Mouse (Mus musculus): ENCODE results near the gene Gucy1b1.
A peak's percentile ranks its signal among the peaks of the same experiment; 100 is the strongest.

Gene Gucy1b1

DNA sequence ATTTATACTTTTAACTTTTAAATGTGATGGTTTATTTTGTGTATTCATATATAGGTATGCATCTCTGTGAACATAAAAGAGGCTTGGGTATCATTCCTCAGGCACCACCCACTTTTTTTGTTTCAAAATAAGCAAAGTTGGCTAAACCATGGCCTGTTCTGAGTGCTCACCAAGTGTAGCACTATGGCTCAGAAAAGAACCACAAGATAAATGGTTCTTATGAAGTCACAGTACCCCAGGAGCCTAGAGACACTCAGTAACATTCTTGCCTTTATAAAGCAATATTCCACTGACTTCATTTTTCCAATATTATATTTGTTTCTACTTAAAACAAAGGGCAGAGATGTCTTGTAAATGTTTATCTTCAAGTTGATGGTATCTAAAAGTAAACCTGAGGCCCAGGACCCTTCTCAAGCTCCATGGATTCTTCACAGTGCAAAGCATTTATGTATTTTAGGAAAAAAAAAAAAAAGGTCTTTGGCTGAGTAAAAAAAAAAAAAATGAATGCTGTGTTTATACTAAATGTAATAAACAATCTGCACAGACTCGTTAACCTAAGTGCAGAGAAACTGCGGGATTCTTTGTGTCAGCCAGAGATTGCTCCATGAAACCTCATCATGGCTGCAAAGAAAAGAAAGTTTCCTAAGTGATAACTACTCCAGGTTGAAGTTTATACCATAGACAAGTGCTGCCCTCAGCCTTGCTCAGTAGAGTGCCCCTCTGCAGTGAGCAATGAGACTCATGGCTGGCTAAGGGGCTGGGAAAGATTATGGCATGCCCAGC lies 38.0 kb downstream of the Gucy1b1 start:
- no peak for DNase-seq (ENCODE audit: low read depth, low spot score)

DNA sequence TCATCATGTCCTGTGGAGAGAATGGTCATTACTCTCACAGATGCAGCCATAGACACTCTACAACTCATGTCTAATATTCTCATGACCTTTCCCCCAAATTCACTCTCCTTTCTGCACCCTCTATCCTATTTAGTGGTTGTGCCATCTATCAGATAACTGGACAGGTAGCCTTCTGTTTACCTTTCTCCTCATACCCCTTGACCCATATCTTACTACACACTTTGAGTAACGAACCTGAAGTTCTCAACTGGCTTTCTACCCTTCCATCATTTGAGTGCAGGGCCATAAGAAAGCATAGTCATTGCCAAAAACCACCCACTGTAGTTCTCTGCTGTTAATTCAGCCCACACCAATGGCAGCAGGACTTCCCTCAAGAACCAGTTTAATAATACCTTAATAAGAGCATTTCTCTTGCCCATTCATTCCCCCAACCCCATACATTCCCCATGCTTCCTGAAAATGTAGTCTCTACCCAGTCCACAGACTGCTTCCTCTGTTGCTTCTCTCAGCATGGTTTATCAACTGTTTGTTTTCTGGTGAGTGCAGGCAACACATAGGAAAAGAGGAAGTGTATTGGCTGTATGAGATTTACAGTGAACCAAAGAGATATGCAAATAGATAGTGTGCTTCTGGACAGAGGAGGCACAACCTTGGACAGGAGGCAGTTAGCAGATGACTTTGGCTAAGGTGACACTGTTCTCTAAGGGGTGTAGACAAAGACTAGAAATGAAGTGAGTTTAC lies 44.3 kb downstream of the Gucy1b1 start:
- no peak for DNase-seq (ENCODE audit: low read depth, low spot score)

DNA sequence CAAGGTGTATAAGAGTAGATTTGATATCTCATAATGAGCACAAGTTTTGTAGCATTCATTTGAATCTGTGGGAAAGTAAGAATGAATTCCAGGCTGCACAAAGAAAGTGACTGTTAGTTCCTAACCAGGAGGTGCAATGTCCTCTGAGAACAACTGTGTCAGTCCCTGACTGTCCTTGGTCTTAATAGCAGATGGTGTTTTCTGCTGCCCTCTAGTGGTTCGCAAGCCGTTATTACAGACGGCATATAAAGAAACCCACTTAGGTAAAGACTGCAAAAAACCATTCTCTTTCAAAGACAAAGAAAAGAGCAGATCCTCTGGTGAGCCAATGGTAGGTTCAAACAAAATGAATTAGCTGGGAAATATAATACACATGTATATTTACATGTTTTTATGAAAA lies 45.3 kb downstream of the Gucy1b1 start:
- peak; percentile 74 for DNase-seq (ENCODE audit: low read depth, low spot score)

DNA sequence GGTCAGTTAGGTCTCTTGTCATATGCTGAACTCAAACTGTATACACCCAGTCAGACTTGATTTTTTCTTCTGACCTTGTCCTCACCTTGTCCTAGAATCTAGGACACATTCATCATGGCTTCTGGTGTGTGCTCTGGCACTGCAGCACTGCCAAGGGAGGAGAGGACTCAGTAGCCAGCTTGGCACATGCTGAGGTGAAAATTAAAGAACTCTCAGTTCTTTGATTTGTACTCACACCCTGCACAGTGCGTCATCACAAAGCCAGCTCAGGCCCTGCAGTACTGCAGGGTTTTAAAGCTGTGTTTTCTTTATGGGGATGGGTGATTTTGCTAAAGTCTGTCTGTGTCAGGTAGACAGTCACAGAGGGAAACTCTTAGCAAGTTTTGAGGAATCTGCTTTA lies 47.2 kb downstream of the Gucy1b1 start:
- no peak for DNase-seq (ENCODE audit: low read depth, low spot score)

DNA sequence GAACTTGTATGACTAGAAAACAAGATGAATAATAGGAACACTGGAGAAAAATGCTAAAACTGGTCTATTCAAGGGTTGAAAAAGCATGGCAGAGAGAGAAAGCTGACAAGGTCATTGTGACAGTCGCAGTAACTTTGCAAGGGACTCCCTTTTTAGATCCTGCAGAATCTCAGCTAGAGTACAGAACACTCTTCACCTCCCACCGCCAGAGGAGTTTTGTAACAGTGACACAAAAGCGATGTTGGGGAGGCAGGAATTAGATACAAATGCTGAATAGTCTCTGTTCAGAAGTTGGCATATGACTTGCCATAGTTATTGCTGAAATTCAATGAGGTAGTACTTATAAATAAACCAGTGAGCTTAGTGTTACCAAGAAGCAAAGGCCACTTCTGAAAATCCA lies 51.4 kb downstream of the Gucy1b1 start:
- DNase-seq (ENCODE audit: low read depth, low spot score): no peak

DNA sequence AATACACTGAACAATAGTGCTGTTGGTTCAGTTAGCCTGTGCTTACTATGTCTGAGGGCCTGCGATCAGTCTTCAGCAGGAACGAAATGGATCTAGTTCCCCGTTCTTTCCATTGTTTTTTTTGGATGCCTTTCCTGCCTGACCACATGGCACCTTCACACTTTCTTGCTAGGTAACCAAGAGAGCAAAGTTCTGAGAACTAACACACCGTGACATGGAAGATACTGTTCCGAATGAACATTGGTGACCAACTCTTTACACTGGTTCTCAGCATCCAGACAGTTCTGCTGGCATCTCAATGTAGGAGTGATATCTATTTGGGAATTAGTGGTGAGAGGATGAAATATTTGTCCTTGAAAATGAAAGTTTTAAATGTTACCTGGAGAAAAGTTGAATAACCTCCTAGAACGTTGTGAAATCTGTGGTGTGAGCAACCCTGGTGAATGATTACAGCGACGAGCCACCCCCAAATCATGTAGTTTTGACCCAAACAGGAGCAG lies 52.0 kb downstream of the Gucy1b1 start:
- DNase-seq (ENCODE audit: low read depth, low spot score): no peak

DNA sequence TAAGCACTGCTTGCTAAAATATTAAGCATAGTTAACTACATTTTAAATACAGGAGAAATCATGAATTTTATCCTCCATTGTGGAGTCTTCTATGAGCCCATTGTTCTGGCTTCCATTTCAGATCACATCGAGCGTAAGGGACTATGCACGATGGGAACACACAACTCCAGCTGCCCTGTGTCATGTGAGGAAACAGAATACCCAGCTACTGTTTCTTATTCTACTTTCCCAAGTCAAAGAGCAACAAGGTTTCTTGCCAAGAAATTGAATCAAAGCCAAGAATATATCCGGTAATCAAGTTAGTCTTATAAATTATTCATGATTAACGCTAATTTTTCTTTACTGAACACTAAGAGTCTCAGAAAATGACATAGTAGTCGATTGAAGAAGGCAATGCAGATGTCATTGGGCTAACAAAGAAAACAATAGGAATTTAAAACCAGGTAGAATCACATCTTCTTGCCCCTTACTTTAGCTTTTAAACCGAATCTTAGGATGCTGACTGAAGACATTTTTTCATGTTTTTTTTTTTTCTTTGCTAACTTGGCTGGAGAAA lies 60.3 kb downstream of the Gucy1b1 start:
- DNase-seq (ENCODE audit: low read depth, low spot score): no peak

DNA sequence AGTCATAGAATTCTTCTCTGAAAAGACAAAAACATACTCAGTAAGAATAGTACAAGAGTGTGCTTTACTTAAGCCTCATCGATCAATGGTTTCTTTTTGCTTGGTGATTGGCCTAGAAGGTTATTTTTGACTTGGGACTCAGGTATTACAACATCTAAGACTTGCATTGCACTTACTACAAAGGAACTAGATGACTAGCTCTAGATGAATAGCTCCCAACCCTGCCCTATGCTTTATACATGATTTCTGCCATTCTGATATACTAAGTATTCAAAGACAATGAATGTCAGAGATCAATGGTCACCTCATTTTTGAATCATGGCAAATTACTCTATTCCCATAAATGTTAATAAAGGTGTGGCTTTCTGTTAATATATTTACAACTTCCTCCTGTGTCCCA lies 67.5 kb downstream of the Gucy1b1 start:
- DNase-seq (ENCODE audit: low read depth, low spot score): no peak

DNA sequence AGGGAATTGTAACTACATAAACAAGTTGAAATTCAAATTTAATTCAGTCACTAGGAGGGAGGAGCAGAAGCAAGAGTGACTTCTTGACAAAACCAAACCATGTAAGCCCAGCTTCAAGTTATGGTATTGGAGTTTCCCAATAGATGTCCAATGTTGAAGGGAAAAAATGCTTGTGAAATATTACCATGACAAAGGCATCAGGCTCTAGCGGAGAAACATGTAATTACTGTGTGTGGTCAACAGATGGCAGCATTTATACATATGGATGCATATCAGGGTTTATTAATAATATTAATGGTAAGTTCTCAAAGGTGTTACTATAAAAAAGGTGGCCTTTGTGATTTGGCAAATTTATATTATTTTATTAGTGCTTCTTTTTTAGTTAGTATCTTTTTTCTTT lies 78.5 kb downstream of the Gucy1b1 start:
- DNase-seq (ENCODE audit: low read depth, low spot score): peak; percentile 52

DNA sequence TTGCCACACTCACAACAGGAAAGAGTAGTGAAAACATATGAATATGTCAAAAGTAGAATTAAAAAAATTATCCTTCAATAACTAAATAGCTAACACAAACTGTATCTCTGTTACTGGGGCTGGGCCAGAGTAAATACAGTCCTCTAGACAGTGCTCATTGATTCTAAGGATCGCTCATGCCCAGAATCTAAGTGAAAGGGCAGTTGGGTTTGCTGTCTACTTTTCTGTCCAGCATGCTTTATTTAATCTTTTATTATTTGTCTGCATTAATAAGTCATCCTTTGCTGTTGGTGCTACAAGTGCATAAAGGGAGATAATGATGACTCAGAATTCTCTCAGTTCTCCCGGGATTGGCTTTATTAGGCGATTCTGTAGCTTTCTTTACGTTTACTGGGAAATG lies 79.1 kb downstream of the Gucy1b1 start:
- DNase-seq (ENCODE audit: low read depth, low spot score): no peak

DNA sequence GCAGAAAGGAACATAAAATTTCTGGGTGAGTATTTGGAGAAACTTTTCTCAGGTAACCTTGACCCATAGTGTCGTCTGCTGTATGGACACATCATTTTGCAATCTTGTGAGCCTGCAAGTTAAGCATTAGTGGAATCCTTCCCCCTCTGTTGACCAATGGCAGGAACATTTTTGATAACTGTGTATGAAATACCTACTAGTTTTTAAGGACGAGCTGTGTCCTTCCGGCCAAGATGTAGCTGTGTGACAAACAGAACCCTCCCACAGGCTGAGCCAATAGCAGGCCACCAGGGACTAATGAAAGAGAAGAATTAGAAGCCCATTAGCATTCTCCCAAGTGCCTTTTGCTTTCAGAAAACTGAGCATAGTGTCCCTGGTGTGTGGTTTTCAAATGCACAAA lies 84.0 kb downstream of the Gucy1b1 start:
- DNase-seq (ENCODE audit: low read depth, low spot score): no peak

DNA sequence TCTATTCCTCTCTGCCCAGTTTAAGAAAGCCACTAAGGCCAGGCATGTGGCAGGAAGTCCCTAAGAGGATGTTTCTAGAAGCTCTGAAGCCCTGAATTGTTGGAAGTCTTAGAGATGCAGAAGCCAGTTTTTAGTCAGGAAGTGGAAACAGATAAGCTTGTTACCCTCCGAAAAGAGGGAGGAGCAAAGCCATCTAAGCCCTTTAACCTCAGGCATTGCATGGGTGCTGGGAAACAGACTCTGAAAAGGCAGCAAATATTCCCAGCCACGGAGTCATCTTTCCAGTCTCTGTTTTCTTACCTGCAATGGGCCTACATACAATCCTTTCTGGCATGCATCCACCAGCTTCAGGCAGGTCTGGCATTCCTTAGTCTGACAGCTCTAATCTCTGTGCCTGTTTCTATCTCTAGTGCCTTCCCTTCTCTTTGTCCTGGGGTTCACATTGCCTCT lies 84.8 kb downstream of the Gucy1b1 start:
- DNase-seq (ENCODE audit: low read depth, low spot score): no peak

DNA sequence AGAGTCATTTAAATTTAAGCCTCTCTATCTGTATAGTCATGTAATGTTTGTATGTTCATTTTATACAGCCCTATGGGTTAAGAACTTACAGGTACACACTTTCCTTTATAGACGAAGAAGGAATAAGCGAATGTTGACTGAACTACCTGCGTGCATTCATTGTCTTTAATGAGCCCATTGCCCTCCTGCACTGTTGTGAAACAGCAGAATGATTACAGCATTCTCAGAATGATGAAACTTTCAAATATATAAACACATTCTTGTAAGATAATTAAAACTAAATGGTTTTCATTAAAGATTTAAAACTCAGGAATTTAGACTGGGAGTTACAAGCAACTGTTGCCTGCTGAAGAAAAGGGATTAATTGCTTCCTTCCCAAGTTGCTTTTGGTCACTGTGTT lies 86.9 kb downstream of the Gucy1b1 start:
- no peak for DNase-seq (ENCODE audit: low read depth, low spot score)

DNA sequence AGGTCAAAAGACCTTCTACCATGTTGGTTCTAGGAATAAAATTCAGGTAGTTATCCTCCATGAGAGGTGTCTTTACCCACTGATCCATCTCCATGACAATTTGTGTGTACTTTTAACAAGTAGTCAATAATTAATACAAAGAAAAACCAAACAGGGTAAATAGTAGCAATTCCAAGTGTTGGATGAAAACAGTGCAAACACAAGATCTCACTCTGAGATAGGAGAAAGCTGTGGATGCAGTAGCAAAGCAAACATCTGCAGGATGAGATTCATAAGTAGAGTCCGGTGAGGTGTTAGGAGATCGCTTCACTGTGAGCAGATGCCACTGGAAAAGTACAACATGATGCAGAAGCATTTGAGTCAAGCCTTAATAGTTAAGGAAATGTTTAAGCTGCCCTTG lies 88.4 kb downstream of the Gucy1b1 start:
- DNase-seq (ENCODE audit: low read depth, low spot score): no peak

DNA sequence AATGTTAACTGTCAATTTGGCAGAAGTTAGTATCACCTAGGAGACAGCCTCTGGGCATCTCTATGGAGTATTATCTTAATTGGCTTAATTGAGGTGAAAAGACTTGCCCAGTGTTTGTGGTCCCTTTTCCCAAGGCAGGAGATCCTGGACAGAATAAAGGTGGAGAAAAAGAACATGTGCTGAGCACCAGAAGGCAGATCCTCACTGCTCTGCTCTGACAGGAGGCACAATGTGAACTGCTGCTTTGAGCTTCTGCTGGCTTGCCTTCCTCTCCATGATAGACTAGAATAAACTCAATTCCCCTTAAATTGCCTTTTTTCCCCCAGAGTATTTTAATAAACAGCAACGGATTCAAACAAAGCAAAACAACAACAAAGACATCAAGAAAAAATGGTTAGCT lies 89.4 kb downstream of the Gucy1b1 start:
- DNase-seq (ENCODE audit: low read depth, low spot score): no peak

DNA sequence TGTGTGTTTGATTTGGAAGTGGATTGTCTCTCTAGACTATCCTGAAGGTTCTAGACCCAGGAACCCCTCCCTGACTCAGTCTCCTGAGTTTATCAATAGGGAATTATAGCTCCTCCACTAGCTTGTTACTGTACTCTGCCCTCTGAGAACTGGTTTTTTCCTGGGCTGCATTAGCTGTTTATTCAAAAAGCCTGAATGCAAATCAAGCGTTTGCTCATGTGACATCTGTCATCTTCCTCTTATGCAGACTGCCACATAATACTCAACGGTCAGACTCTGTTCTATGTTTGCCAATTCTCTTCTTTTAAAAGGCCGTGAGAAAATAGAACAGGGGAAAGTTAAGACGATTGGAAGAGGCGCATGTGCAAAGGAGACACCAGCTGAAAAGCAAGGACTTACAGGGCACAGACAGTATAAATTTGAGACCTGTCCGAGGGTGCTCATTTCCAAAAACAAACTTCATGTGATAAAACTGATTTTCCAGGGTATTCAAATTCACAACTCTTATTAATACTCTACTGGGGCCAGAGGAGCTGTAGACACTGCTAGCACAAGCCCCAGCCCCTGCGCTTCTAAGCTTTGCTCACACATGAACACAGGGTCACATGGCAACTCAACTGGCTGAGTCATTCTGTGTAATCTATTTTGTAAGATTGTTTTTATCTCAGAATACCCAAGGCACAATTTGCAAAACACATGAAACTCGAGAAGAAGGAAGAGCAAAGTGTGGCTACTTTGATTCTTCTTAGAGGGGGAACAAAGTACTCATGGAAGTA lies 91.2 kb downstream of the Gucy1b1 start:
- DNase-seq (ENCODE audit: low read depth, low spot score): no peak

Measured in mesoderm, embryonic 11.5 days (tissue).